Mouse (Mus musculus) cerebellum, adult 9-10 months (tissue): ENCODE measurements at regions not wholly inside any gene's neighbourhood (a gene's known extent, or its start where the extent isn't known, plus 50 kb on each side); places are given as distances from the start of the nearest gene placed in this dataset.

Experiments
- DNase-seq: peaks from one replicate; pipeline ENCODE4 v3.0.0; 2022

DNA sequence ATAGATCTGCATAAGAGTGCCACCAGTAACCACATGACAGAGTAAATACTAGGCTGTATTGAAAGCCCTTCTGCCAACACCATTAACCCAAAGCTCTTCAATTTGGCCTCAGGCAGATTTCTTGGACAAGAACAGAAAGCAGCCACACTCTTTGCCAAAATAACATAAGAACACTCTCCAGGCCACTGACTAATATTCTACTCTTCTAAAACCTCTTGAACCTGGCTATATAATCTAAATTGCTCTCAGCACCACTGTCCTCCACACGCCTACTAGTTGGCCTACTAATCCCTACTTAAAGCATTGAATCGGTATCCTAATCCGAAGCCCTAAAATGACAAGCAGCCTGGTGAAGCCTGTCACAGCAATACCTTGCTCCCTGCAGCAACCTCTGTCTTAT is 467.5 kb downstream of the 1700129C05Rik start:
- DNase-seq, result no peak

DNA sequence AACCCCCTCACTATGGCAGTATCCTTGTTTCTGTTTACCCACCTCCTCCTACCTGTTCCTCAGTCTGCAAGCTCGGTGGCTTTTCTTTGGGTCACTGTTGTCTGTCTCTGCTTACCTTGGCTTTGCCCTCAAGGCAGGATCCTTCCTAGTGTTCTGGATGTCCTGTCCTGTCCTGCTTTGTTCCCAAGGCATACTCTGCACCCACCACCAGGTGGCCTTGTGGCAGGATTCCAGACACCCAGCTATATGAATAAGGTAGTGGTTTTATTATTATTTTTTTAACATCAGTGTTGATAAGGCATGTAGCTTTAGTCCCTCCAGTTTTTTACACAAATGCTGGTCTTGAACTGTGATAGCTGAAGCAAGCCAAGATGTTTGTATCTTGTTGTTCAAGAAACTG is 478.7 kb downstream of the 1700129C05Rik start:
- DNase-seq, result no peak

DNA sequence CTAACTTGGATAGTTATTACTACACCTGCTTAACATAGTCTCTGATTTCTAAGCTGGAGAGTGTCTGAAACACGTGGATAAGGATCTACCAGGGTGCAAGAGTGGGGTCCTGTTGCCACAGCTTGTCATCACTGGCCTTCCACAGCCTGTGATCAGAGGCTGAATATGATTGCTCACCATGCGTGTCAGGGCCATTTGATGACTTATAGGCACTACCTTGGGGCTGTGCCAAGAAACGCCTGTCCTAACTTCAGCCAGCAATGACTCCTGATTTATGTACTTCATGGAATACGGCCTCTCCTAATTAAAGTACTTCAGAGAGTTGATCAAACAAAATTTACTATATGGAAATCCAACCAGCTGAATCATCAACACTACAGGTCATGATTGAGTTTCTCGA is 480.1 kb downstream of the 1700129C05Rik start:
- DNase-seq, result no peak

DNA sequence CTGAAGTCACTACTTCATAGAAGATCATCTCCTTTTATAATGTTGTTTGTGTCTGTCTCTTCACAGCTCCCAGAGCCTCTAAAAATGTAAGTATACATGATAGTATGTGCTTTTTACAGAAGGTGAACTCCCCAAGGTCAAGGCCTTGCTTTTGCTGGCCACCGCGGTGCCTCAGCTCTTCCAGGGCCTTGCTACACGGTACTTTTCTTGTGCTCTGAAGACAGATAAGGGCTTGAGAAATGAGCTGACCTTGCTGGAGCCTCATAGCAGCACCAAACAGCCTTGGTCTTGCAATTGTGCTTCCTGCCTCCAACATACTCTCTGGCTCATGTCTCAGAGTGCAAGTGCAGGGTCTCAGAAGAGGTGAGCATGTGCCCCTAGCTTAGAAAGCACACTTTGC is 481.3 kb downstream of the 1700129C05Rik start:
- DNase-seq, result no peak

DNA sequence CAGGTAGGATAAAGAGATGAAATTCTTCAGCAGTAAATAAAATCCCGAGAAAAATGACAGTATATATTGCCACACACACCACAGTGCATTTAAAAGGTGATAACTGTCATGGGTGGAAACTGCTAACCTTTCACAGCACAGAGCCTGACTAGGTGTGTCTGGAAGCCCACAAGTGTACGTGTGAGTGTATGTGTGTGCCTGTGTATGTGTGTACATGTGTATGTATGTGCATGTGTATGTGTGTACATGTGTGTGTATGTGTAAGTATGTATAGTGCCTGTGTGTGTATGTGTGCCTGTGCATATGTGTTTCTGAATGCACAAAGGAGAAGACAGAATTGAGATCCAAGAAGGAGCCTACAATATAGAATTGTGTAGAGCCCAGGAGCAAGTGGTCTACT is 485.4 kb downstream of the 1700129C05Rik start:
- DNase-seq, result no peak

DNA sequence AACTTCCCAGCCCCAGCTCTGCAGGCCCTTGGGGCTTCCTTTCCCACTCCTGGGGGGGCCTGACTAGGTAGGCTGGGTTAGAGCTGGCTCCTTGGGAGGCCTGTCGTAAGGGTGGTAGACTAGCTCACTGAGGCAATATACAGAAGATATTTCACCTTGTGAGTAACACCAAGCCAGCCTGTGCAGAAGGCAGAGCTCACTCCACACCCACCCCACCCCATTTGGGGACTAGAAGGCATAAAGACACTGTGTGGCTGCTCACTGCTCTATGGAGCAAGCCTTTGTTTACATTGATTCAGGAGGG is 485.8 kb downstream of the 1700129C05Rik start:
- DNase-seq, result no peak

DNA sequence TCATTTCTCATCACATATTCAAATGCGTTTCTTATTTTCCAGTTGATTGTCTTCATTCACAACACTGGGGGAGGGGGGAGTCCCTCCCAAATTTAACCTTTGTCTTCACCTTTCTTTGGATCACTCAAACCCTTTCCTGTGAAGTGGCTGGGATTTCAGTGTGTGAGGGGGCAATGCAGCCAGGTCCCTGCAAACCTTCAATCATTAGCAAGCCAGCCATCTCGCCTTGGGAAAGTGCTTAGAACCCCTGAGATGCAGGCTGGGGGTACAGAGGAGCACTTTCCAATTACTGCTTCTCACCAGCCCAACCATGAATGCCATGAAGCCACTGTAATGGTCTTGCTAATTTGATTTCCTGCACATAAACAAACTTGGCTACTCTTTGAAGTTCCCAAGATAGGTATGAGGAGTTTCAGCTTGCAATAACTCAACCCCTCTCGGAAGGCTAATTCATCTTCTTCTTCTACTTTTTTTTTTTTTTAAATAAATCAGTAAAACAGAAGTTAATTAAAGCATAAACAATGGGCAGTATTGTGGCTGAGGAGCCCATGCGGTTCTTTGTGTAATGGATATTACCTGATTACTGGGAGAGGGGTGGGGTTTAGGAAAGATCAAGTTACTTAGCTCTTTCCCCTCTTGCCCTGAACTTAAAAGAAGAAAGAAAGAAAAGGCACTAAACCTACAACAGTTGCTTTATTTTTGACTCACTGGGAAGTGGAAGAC is 486.3 kb downstream of the 1700129C05Rik start:
- DNase-seq, result no peak

DNA sequence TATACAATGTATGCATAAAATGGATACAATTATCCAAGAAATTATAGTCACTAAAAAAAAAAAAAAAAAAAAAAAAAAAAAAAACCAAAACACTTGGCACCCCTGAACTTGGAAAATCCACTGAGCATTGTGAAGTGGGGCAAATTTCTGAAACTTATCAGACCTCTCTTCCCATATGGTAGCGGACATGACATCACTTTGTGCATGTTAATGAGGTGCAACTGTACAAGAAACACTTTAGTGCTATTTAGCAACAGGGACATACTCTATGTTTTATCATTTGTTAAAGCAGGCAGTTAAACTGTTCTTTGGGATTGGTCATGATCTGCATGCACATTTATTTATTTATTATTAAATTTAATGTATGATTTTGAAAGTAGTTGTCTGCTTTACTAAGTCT is 489.7 kb downstream of the 1700129C05Rik start:
- DNase-seq, result no peak

DNA sequence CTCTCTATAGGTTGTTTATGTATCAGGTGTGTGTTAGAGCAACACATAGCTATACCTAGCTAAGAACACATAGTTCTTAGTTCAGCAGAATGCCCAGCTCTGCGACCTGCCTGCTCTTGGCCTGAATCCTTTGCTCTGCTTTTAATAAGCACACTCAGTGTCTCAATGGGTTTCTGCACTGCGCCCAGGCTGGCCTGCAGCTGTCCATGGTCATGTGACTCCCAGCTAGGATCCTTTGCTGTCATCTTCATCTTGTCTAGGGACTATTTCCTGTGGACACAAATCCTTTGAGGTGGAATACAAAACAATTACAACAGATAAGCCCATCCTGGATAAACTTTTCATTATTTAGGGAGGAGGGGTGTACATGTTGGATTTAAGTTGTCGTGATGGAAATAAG is 490.7 kb downstream of the 1700129C05Rik start:
- no peak for DNase-seq

DNA sequence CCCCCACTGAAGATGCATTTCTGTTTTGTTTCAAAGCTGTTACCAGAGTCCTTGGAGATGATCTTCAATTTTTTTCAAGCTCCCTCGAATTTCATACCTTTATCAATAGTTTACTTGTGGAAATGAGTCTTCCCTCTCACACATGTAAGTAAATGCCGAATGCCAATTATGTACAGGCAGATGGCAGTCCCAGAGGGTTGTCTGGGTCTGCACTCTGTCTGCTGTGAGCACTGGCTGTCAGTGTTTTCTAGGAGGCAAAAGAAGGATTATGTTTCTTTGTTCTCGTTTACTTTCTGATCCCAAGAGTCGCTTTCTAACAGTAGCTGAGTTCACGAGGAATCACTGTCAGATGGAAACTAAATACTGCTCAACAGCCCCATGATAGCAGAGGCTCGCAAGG is 491.5 kb downstream of the 1700129C05Rik start:
- DNase-seq, result no peak

DNA sequence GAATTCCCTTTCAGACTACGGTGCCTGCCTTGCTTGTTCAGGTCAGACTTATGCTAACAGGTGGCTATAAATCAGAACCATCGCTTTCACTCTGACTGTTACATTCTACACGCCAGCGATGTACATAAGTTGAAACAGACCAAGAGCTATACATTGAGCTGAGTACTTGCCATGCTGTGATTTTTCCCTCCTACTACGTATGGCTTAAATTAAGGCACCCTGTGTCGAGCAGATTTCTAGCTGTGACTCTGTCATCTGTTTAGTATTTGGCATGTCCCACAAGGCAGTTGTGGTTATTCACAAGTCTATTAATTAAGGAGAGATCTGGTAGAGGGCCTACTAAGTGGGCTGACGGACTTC is 504.4 kb downstream of the 1700129C05Rik start:
- no peak for DNase-seq

DNA sequence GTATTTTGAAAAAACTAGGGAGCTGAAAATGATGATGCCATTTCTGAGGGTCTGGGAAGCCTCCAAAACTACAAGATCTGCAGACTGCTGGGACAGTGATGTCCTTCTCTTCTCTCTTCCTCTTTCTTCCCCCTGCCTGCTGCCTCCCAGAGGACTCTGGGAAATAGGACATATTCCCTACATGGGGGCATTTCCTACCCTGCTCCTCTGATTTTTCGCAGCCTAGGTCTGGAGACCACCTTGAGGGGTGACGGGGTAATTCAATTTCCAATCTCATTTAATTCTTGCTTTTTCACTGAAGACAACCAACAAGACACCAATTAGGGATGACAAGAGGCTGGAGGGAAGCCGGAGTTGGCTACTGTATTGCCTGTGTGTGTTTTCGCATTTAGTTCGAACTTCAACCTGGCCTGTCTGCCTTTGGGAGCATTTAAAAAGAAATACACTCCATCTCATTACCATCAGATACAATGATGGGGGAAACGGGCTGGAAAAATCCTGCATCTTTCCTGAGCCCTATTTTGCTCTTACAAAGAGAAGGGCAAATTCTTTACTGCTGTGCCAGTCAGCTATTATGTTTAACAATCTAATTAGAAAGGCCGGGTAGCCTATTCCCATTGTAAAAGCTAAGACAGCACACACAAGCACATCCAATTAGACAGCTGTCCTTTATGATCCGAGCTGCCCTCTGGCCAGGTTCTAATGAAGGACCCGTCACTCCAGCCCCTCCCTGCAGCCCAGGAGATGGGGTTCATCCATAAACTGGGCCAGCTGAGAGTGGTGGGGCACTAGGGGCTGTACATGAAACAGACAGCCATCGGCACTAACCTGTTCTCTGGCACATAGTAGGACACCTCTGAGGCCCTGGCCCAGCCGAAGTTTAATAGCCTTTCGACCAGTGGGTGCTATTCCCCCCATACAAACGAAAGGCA is 505.0 kb downstream of the 1700129C05Rik start:
- DNase-seq, result no peak

DNA sequence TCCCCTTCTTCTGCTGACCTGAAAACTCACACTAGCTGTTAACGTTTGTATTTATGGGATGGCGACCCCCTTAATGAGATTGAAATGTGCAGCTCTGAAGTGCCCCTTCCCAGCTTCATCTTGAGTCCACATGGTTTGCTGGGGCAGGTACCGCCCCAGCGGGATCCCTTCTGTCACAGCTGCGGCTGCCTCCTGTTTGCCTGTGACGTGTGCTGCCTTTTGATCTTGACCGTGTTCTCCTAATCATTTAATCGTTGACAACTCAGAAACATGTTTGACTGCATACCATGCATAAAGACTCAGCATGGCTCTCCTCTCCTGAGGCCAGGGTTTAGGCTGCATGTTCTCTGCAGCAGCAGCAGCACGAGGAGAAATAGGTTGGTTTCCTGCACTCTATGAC is 511.5 kb downstream of the 1700129C05Rik start:
- DNase-seq, result no peak

DNA sequence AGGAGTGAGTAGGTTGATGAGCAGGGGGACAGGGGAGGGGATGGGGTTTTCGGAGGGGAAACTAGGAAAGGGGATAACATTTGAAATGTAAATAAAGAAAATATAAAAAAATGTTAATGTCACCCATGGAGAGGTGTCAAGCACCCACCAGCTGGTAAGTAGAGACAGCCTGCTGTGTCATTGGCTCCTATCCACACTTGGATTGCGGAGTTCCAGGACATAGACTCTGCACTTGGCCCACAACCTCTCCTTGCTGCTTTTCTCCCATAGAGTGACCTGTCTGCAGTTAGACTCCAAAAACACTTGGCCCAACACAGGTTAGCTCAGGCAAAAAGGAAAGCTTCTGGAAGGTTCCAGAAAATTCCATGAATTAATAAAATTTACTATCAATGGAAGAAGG is 514.4 kb downstream of the 1700129C05Rik start:
- DNase-seq, result peak; percentile 39

DNA sequence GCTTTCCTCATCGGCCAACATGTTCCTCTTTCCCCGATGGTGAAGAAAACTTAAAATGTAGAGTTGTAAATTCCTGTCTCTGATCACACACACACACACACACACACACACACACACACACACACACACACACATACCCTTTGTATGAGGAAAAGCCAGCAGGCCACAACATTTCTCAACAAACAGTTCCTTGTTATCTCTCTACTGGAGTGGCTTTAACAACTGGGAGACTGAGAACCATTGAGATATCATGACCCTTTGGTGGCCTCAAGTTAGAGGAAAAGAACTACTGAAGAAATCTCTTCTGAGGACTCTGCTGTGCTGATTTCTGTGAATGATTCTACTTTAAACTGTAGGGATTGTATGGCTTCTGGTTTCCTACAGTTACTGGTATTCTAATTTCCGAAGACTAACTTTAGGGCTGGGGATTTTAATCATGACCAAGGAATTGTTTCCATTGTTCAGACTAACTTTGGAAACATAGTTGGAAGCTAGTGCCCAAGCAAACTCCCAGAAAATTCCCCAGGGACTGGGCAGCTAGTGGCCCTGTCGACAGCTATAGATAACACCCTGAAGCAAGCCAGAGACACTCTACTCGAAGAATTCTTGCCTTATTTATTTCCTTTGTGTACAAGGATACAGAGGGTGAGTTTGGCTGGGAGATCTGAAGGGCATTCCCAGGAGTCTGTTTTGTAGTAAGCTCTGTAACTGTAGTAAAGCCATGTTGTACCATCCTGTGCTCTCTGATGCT is 516.0 kb downstream of the 1700129C05Rik start:
- no peak for DNase-seq

DNA sequence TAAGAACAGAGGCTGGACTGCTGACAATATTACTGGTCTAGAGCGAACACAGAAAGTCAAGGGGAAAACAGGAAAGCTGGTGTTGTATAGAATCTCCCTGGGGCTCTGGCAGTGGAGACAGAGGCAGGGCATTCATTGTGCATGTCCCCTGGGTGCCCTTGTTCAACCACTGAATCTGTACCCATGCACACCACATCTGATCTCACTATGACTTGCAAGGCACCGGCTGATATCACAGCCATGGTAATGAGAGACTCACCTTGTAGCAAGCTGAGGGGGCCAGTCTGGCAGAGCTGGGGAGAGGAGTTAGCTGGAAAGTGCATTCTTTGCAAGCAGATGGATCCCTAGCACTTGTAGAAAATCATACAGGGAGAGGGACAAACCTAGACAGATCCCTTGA is 522.5 kb downstream of the 1700129C05Rik start:
- DNase-seq, result no peak

DNA sequence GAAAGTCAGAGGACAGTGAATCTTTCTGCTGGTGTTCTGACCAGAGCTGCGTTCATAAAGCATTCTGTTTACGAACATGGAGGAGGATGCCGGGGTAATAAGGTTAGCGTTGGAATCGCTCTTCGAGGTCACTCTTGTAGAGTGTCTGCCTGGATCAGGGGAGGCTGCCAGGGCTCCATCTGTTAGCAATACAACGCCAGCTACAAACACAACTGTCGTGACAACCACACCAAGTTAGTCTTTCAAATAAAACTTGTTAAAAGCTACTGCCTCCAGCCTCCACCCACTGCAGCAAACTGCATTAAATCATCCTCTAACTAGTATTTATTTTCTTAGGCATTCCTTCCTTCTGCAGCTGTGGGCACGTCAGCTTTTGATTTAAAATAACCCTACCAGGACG is 525.0 kb downstream of the 1700129C05Rik start:
- DNase-seq, result no peak

DNA sequence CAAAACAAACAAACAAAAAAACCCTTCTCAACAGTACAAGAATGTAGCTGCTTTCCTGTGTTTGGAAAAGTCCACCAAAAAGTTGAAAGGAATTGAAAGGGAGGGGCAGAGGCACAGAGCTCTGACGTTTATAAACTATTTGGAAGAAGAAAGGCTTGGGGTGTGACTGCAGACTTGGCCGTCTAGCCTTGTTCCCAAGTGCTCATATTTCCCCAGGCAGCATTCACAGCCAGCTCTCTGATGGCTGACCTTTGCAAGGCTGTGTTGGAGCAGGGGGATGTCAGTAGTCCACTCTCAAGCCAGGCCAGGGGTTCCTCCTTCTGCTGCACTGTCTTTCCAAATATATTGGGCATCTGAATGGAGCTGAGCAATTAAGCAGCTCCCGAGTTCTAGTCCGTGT is 534.5 kb downstream of the 1700129C05Rik start:
- DNase-seq, result no peak

DNA sequence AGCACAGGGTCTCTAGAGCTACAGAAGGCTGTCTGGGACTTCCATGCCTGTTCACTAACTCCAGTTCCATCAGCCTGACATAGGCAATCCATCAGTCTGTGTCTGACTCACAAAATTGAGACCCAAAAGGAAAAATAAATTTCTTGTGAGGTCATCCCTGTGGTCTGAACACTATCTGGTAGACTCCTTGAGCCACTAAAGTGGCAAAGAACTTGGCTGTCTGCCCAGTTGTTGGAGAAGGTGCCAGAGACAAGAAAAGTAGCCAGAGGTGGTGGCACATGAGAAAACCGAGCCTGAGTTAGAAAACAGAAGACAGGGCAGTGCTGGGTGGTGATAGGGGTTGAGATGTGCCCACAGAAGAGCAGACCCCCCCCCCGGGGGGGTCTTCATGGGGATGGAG is 535.0 kb downstream of the 1700129C05Rik start:
- DNase-seq, result no peak

DNA sequence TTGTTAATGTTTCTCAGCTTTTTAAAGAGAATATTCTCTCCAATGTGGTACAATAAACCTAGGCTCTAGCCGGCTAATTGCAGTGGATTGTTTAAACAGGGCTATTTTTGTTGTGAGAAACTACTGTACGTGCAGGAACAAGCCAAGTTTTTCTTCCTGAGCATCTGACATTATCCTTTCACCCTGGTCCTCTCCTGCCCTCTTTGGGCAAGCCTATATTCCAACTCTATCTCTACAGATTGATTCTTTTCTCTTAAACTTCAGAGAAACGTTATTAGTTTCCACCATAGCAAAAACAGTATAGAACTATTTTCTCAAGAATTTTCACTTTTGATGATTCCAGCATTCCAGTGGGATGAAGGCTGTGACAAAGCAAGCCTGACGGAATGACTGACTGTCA is 535.2 kb downstream of the Fgf9 start:
- no peak for DNase-seq

DNA sequence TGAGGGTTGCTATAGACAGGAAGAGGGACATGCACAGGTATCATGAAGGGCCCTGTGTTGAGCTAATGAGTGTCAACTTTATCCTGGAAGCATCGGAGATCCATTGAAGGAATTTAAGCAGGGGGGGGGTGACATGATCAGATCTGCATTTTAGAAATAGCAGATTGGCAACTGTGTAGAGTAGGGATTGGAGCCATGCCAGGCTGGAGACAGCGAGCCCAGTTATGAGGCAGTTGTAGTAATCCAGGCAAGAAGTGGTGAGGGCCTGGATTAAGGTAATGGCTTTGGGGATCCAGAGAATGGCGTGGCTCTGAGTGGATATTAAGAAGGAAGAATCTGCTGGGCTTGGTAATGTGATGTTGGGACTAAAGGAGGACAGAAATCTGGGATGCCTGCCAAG is 528.5 kb downstream of the Fgf9 start:
- no peak for DNase-seq

DNA sequence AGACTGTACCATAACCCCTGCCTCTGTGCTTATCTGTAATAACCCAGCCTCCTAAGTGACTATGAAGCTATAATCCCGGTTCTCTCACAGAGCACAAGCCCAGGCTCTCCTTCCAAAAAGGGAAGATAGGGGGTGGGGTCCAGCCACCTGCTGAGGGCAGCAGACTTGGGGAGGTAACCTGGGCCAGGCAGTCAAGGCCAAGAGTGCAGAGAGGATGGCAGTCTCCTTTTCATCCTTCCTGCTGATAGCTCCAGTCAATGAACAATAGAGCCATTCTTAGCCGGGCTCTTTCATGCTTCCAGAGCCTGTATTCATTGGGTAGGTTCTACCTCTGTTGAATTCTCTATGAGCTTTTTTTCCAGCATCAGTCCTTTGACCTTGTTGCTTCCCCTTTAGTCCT is 527.5 kb downstream of the Fgf9 start:
- no peak for DNase-seq

DNA sequence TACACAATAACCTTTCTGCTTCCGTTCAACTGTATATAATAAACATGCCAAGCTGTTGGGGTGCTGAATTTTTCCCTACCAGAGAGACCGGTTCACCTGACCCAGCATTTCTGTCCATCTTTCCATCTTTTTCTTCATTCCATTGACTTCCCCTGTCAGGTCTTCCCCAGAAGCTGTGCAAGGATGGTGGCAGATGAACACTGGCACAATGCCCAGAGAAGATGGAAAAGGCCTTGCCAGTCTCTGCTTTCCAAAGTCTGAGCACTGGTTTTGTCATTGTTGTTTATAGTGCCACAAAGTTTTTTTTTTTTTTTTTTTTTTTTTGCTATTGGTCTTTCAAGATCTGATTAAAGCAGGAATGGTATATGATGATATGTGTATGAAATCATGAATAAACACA is 526.6 kb downstream of the Fgf9 start:
- DNase-seq, result no peak

DNA sequence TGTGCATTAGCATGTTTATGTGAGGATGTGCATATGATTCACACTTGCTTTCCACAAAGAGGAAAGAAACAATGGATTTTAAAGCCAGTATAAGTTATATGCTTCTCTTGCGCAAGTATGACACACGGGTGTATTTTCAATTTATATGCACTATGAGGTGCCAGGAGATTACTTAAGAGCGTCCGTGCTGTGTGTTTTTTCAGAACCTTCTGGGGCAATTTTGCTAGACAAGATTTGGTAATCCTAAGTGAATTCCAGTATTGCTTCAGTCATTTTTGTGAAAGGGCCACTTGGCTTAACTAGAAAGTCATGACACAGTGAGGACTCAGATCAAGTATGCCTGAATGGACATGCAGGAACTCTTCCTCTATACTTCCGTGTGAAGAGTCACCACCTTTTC is 511.5 kb downstream of the Fgf9 start:
- no peak for DNase-seq
